8 mouse cellular contexts compared by ENCODE assay signal in genomic region chr4:120148291-120149141, GRCm38 (mm10). TPM values are rescaled to one million over a fixed set of nuclear protein-coding genes. Genes with fewer than 3 reads are reported as not detected.
DNase-seq lines count a peak whose midpoint lies in the region; ATAC-seq lines count a peak whose summit lies in the region.

No protein-coding gene starts in this region.

- H3K4me1 ChIP-seq in intestine, embryonic 15.5 days (replicated peaks), result peaks cover 15% of the 10 kb centered on the region
- H3K4me1 ChIP-seq in midbrain, embryonic 11.5 days (ENCODE audit: control insufficient read depth, insufficient read depth, low read length), result no peaks in the 10 kb centered on the region
- H3K4me1 ChIP-seq in stomach, embryonic 14.5 days (ENCODE audit: control insufficient read depth, insufficient read depth, low read length), result peaks cover 6% of the 10 kb centered on the region; the same call in 1 of the 2 replicates

- peak overlapping the region; percentile 16; the same call in 1 of the 2 replicates for H3K4me3 ChIP-seq in intestine, embryonic 15.5 days (replicated peaks)
- peak overlapping the region; percentile 9; the same call in 1 of the 2 replicates for H3K4me3 ChIP-seq in midbrain, embryonic 11.5 days (ENCODE audit: low read depth, low read length)
- peak overlapping the region; percentile 14 for H3K4me3 ChIP-seq in stomach, embryonic 14.5 days (ENCODE audit: low read depth, low read length)

- ATAC-seq in granulocyte monocyte progenitor cell, adult 5-6 weeks (replicated peaks; ENCODE audit: poor library complexity, severe bottlenecking), result peak; percentile 44
- peak; percentile 90 for ATAC-seq in intestine, embryonic 15.5 days
- peak; percentile 85 for ATAC-seq in midbrain, embryonic 11.5 days (ENCODE audit: low FRiP score)
- peak; percentile 89 for ATAC-seq in stomach, embryonic 14.5 days (ENCODE audit: insufficient number of reproducible peaks, insufficient read depth, low FRiP score, low read depth)

- DNase-seq in adrenal gland, adult 18-20 months (ENCODE audit: low spot score in 2 of 2), result peak; percentile 80 to 86
- DNase-seq in embryo, embryonic 9.5 days (ENCODE audit: extremely low spot score), result peak; percentile 77
- DNase-seq in left cerebral cortex, postnatal 36 days (ENCODE audit: low spot score in 2 of 2), result peak; percentile 87 to 88
- peak; percentile 94 for DNase-seq in midbrain, embryonic 11.5 days (ENCODE audit: low spot score, missing footprints)
- no peak for DNase-seq in natural killer cell, adult 2 months (ENCODE audit: low spot score in 2 of 2)

- peak overlapping the region; percentile 65 for H3K4me2 ChIP-seq in intestine, embryonic 15.5 days (replicated peaks)
- H3K4me2 ChIP-seq in midbrain, embryonic 11.5 days, result peak overlapping the region; percentile 48
- peak overlapping the region; percentile 44 for H3K4me2 ChIP-seq in stomach, embryonic 14.5 days (replicated peaks; ENCODE audit: low read depth, low read length)

- H3K27ac ChIP-seq in intestine, embryonic 15.5 days, result peak overlapping the region; percentile 13; the same call in 1 of the 2 replicates
- H3K27ac ChIP-seq in midbrain, embryonic 11.5 days (ENCODE audit: low read depth, low read length), result no peak overlapping the region
- peak overlapping the region; percentile 77 for H3K27ac ChIP-seq in stomach, embryonic 14.5 days (ENCODE audit: low read length)

- no peaks in the 10 kb centered on the region for H3K36me3 ChIP-seq in intestine, embryonic 15.5 days
- H3K36me3 ChIP-seq in midbrain, embryonic 11.5 days (ENCODE audit: control insufficient read depth, insufficient read depth, low read length), result no peaks in the 10 kb centered on the region
- no peaks in the 10 kb centered on the region for H3K36me3 ChIP-seq in stomach, embryonic 14.5 days (ENCODE audit: control insufficient read depth, insufficient read depth, low read length)

- no peaks in the 10 kb centered on the region for H3K9me3 ChIP-seq in intestine, embryonic 15.5 days
- H3K9me3 ChIP-seq in midbrain, embryonic 11.5 days (ENCODE audit: control insufficient read depth, low read length), result no peaks in the 10 kb centered on the region
- no peaks in the 10 kb centered on the region for H3K9me3 ChIP-seq in stomach, embryonic 14.5 days (ENCODE audit: control insufficient read depth, low read depth, low read length)

- no peaks in the 10 kb centered on the region for H3K27me3 ChIP-seq in intestine, embryonic 15.5 days (replicated peaks)
- peaks cover 4% of the 10 kb centered on the region for H3K27me3 ChIP-seq in midbrain, embryonic 11.5 days (ENCODE audit: control insufficient read depth, insufficient read depth, low read length)
- no peaks in the 10 kb centered on the region for H3K27me3 ChIP-seq in stomach, embryonic 14.5 days (ENCODE audit: control insufficient read depth, insufficient read depth, low read length)

- intact Hi-C loops in left cerebral cortex, postnatal 36 days (cut with DNase I), result no loop called here

- H3K9ac ChIP-seq in intestine, embryonic 15.5 days, result 0 out of 2 replicates have a peak overlapping the region, but pooled peaks have one; percentile 4
- H3K9ac ChIP-seq in midbrain, embryonic 11.5 days (ENCODE audit: low read length), result peak overlapping the region; percentile 58
- no peak overlapping the region for H3K9ac ChIP-seq in stomach, embryonic 14.5 days (replicated peaks; ENCODE audit: low read depth, low read length)

- 4% methylated on average over 45 of the region's 45 CpGs for whole genome bisulfite sequencing in intestine, embryonic 15.5 days
- 6% methylated on average over 44 of the region's 45 CpGs for WGBS in midbrain, embryonic 11.5 days
- 5% methylated on average over 45 of the region's 45 CpGs for WGBS in stomach, embryonic 14.5 days

RNA-seq across cellular contexts. Expression of gene Edn2, which starts 12.5 kb away (rescaled TPM):
- under 1 TPM in 1 of 2 experiments, not detected in 1; 0.26 TPM for total RNA-seq in adrenal gland, adult 18-20 months (2021)
- not detected in 2 replicates for total RNA-seq in granulocyte monocyte progenitor cell, adult 5-6 weeks (2014; fragmentation: Nextera tagmentation)
- total RNA-seq in granulocyte monocyte progenitor cell, adult 5-6 weeks (2017), result not detected in 2 replicates
- polyA plus RNA-seq in intestine, embryonic 15.5 days (2015; fragmentation: Nextera tagmentation; extraction: Ambion mirVana), result 5.1 and 5.2 TPM in 2 replicates
- not detected for total RNA-seq in left cerebral cortex, postnatal 36 days (2021)
- not detected in 2 replicates for polyA plus RNA-seq in midbrain, embryonic 11.5 days (2014; fragmentation: Nextera tagmentation; extraction: Ambion mirVana)
- polyA plus RNA-seq in stomach, embryonic 14.5 days (2014; fragmentation: Nextera tagmentation; extraction: Ambion mirVana), result 3.0 and 3.9 TPM in 2 replicates

Comparison
In these comparisons a context has a peak if more than half of its experiments do, and no peak if none do; other contexts are left out.
1. DNase-seq: peak in adrenal gland, adult 18-20 months (2 of 2), embryo, embryonic 9.5 days (single experiment), left cerebral cortex, postnatal 36 days (2 of 2) and midbrain, embryonic 11.5 days (single experiment); none in natural killer cell, adult 2 months (0 of 2).
2. Peak in every context shown above with its lines, with median percentiles within 50 percentile points of each other: ATAC-seq, H3K4me2 ChIP-seq and H3K4me3 ChIP-seq.